Mouse (Mus musculus) C2C12 (cell line): Measurements from ENCODE around the gene Slc25a53.

Source experiments
- CTCF ChIP-seq: IDR thresholded peaks from one replicate; pipeline ENCODE4 v1.5.1; 2011; ENCODE audit not compliant: control insufficient read depth, insufficient read depth, insufficient read length
- MAX ChIP-seq: IDR thresholded peaks from one replicate; pipeline ENCODE4 v1.6.1; 2011; ENCODE audit warnings: mild to moderate bottlenecking, control low read depth

DNA sequence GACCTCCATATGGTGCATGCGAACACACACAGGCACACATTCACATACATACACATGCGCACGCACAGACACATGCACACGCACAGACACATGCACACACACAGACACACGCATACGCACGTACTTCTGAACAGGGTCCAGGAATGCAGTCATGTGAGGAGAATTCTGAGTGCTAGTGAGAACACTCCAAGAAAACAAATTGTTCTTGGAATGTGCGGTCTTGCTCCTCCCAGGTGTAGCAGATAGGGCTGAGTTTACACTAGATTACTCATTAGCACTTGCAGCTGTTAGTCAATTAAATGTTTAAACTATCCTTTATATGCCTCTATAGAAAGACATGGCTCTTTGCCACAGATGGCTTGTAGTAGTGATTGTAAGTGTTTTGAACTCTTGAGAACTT, 7.2 kb downstream of the Slc25a53 start:
- TF ChIP-seq CTCF = no peak
- TF ChIP-seq MAX = no peak
